Mouse (Mus musculus) layer of hippocampus, adult 11-12 months (tissue): ENCODE data around the gene Trappc3.
A peak's percentile ranks its signal among the peaks of the same experiment; 100 is the strongest.

ENCODE experiments used
- DNase-seq: peaks from one replicate; pipeline ENCODE4 v3.0.0; 2022; ENCODE audit warnings: low spot score

Gene Trappc3

GRCm38 (mm10) chr4:126278961-126279360, 16.8 kb downstream of the Trappc3 start:
- DNase-seq, result no peak

- no peak for DNase-seq
Observed at GRCm38 (mm10) chr4:126281706-126282105, 19.6 kb downstream of the Trappc3 start.

GRCm38 (mm10) chr4:126283582-126283981, 21.5 kb downstream of the Trappc3 start:
- DNase-seq, result no peak

- no peak for DNase-seq
Observed at GRCm38 (mm10) chr4:126286492-126286891, 24.4 kb downstream of the Trappc3 start, which contains the start of gene Col8a2. Gene Col8a2, plus strand, starts transcription at chr4:126286793.

- DNase-seq, result no peak
Observed at GRCm38 (mm10) chr4:126287302-126287995, 25.3 kb downstream of the Trappc3 start.

GRCm38 (mm10) chr4:126288085-126288666, 26.1 kb downstream of the Trappc3 start:
- DNase-seq, result no peak

- DNase-seq, result no peak
Observed at GRCm38 (mm10) chr4:126290314-126290713, 28.2 kb downstream of the Trappc3 start.

GRCm38 (mm10) chr4:126291196-126291595, 29.1 kb downstream of the Trappc3 start:
- DNase-seq, result no peak

GRCm38 (mm10) chr4:126295152-126295551, 33.0 kb downstream of the Trappc3 start:
- DNase-seq, result no peak

- no peak for DNase-seq
Observed at GRCm38 (mm10) chr4:126295937-126296336, 33.8 kb downstream of the Trappc3 start.

GRCm38 (mm10) chr4:126296617-126297101, 34.5 kb downstream of the Trappc3 start:
- DNase-seq, result no peak

- no peak for DNase-seq
Observed at GRCm38 (mm10) chr4:126300916-126301583, 38.9 kb downstream of the Trappc3 start.

- DNase-seq, result no peak
Observed at GRCm38 (mm10) chr4:126301584-126302309, 39.6 kb downstream of the Trappc3 start.

- no peak for DNase-seq
Observed at GRCm38 (mm10) chr4:126303877-126304276, 41.8 kb downstream of the Trappc3 start.

GRCm38 (mm10) chr4:126305428-126305827, 43.3 kb downstream of the Trappc3 start:
- no peak for DNase-seq

GRCm38 (mm10) chr4:126306058-126306457, 43.9 kb downstream of the Trappc3 start:
- no peak for DNase-seq

- no peak for DNase-seq
Observed at GRCm38 (mm10) chr4:126306827-126307226, 44.7 kb downstream of the Trappc3 start.

- DNase-seq, result no peak
Observed at GRCm38 (mm10) chr4:126309211-126309921, 47.2 kb downstream of the Trappc3 start.

- DNase-seq, result peak; percentile 95
Observed at GRCm38 (mm10) chr4:126309922-126310309, 47.8 kb downstream of the Trappc3 start.

- no peak for DNase-seq
Observed at GRCm38 (mm10) chr4:126310344-126310743, 48.2 kb downstream of the Trappc3 start.

- DNase-seq, result no peak
Observed at GRCm38 (mm10) chr4:126311566-126312200, 49.6 kb downstream of the Trappc3 start.
